10 mouse cellular contexts compared by ENCODE assay signal in the genomic region with DNA sequence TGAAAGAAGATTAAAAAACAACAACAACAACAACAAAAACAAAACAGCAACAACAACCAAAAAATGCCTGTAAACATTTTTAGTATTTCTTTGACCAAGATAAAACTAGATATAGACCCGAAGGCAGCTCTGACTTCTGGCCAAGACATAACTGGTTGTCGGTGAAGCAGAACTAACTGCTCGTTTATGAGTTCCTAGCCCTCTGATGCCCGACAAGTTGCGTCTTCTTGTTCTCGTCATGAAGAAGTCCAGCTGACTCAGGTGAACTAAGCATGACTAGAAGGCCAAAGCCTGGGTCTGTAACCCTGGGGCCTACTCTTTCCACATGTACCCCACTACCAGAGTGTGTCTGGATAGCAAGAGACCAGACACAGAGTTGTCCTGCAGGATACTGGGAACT.
"Had no signal": no experiment of that assay in that cellular context is flagged by ENCODE, and none has a peak within 500 bp of the region (broad histone marks: within the 10 kb centered on the region; RNA-seq: fewer than 3 reads in every experiment).

No protein-coding gene starts in this region.

- H3K4me2 ChIP-seq: limb, embryonic 13.5 days; midbrain, embryonic 15.5 days had no signal

- H3K27ac ChIP-seq: layer of hippocampus, adult 2 months; limb, embryonic 13.5 days; liver, embryonic 14.5 days; midbrain, embryonic 15.5 days; stomach, postnatal 0 days had no signal

- DNase-seq: left cerebral cortex, postnatal 4 days; lung, adult 18-20 months; thymus, postnatal 4 days had no signal

- H3K4me3 ChIP-seq: layer of hippocampus, adult 2 months; limb, embryonic 13.5 days; midbrain, embryonic 15.5 days had no signal

- H3K9me3 ChIP-seq: limb, embryonic 13.5 days; midbrain, embryonic 15.5 days had no signal

- H3K4me1 ChIP-seq: limb, embryonic 13.5 days; midbrain, embryonic 15.5 days had no signal

- ATAC-seq: inflammation-experienced regulatory T-cells, adult 6 months; intestine, postnatal 0 days; midbrain, embryonic 15.5 days had no signal

- H3K36me3 ChIP-seq: limb, embryonic 13.5 days; midbrain, embryonic 15.5 days had no signal

- H3K9ac ChIP-seq: limb, embryonic 13.5 days; liver, embryonic 14.5 days; midbrain, embryonic 15.5 days had no signal

- H3K27me3 ChIP-seq: limb, embryonic 13.5 days; midbrain, embryonic 15.5 days had no signal
